Mouse (Mus musculus): ENCODE data around the gene Astn1. TPM values are rescaled to one million over a fixed set of nuclear protein-coding genes. Genes with fewer than 3 reads are reported as not detected.

Astn1 gene
- polyA plus RNA-seq, 1 experiment from 2014 or later, result 4.5 TPM

DNA sequence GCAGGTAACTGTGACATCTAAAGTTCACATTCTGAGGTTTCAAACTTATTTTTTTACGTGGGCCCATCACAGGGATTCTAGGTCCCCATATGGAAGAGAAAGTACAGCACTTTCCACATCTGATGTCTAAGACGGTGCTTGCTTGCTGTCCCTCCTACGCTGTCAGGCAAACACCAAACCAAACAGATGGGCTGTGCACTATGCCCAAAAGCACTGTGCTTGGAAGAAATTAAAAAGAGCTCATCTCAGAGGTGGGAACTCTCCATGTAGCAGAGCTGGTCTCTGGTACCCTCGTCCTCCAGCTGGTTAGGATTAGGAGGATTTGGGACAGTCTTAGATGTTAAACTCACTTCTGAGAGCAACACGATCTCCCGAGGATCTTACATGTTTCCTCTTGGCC lies 150.6 kb downstream of the Astn1 start:
- ATAC-seq (ENCODE audit: insufficient number of reproducible peaks, low FRiP score, low TSS enrichment, low read depth), result no peak
- Histone ChIP-seq H3K27me3 (ENCODE audit: control insufficient read depth, insufficient read depth, low read length) (no peaks in the 10 kb centered on the region), H3K4me1 (ENCODE audit: control insufficient read depth, insufficient read depth, low read length) (no peaks in the 10 kb centered on the region)

DNA sequence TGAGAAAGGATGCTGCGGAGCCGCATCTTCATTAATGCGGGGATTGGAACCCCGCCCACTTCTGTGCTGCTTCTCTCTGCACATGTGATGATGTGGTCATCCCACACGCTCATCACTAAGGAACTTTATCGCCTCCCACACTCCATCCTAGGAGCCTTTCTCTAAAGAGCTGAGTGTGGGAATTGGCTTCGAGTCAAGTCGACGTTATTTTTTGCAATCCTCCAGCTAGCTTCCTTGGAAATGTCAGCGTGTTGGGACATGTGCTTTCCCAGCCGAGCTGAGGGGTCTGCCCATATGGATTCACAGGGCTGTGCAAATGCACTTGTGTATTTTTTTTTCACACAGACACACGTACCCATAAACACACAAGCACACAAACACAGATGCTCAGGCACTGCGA lies 151.5 kb downstream of the Astn1 start:
- H3K27me3 ChIP-seq (ENCODE audit: control insufficient read depth, insufficient read depth, low read length), result no peaks in the 10 kb centered on the region
- 89% methylated on average over 13 of the region's 13 CpGs for WGBS
- no peak overlapping the region for H3K4me2 ChIP-seq (ENCODE audit: low read depth, severe bottlenecking)
- H3K36me3 ChIP-seq (ENCODE audit: control insufficient read depth, insufficient read depth, low read length), result no peaks in the 10 kb centered on the region
- H3K9me3 ChIP-seq (ENCODE audit: control insufficient read depth, low read length), result no peaks in the 10 kb centered on the region
- no peaks in the 10 kb centered on the region for H3K4me1 ChIP-seq (ENCODE audit: control insufficient read depth, insufficient read depth, low read length)
- H3K4me3 ChIP-seq (ENCODE audit: low read depth, low read length), result no peak overlapping the region
- no peak for ATAC-seq (ENCODE audit: insufficient number of reproducible peaks, low FRiP score, low TSS enrichment, low read depth)
- no peak overlapping the region for H3K9ac ChIP-seq (ENCODE audit: low read length)
- DNase-seq (ENCODE audit: low spot score), result no peak
- H3K27ac ChIP-seq (replicated peaks; ENCODE audit: low read depth, low read length), result no peak overlapping the region

More for the DNA sequence above, 150.6 kb downstream of the Astn1 start:
- H3K36me3 ChIP-seq (ENCODE audit: control insufficient read depth, insufficient read depth, low read length), result no peaks in the 10 kb centered on the region
- no peak for DNase-seq (ENCODE audit: low spot score)
- no peak overlapping the region for H3K9ac ChIP-seq (ENCODE audit: low read length)
- no peak overlapping the region for H3K27ac ChIP-seq (replicated peaks; ENCODE audit: low read depth, low read length)
- H3K9me3 ChIP-seq (ENCODE audit: control insufficient read depth, low read length), result no peaks in the 10 kb centered on the region
- 70% methylated on average over 6 of the region's 6 CpGs for WGBS
- H3K4me3 ChIP-seq (ENCODE audit: low read depth, low read length), result no peak overlapping the region
- H3K4me2 ChIP-seq (ENCODE audit: low read depth, severe bottlenecking), result no peak overlapping the region

DNA sequence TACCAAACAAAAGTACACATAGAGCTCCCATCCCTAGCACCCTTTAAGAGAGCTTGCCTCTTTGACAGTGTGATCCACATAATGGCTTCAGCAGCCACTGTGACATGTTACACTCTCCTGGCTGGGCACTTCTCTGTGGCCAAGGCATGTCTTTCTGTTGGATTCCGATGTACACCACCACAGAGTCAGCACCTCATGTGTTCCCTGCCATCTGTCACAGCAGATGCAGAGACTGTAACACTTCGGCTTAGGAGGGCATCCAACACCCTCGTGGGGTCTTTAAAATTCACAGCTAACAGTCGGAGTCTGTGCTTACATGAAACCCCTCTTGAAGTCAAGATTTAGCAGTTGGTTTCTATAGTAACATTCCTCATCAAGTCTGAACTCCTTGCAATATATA lies 154.5 kb downstream of the Astn1 start:
- H3K4me1 ChIP-seq (ENCODE audit: control insufficient read depth, insufficient read depth, low read length), result no peaks in the 10 kb centered on the region
- H3K27ac ChIP-seq (replicated peaks; ENCODE audit: low read depth, low read length), result no peak overlapping the region
- ATAC-seq (ENCODE audit: insufficient number of reproducible peaks, low FRiP score, low TSS enrichment, low read depth) (no peak), DNase-seq (ENCODE audit: low spot score) (no peak)
- H3K9ac ChIP-seq (ENCODE audit: low read length), result no peak overlapping the region
- H3K36me3 ChIP-seq (ENCODE audit: control insufficient read depth, insufficient read depth, low read length), result no peaks in the 10 kb centered on the region
- no peaks in the 10 kb centered on the region for H3K9me3 ChIP-seq (ENCODE audit: control insufficient read depth, low read length)
- no peak overlapping the region for H3K4me3 ChIP-seq (ENCODE audit: low read depth, low read length)
- WGBS, result 78% methylated on average over 4 of the region's 4 CpGs
- no peaks in the 10 kb centered on the region for H3K27me3 ChIP-seq (ENCODE audit: control insufficient read depth, insufficient read depth, low read length)
- no peak overlapping the region for H3K4me2 ChIP-seq (ENCODE audit: low read depth, severe bottlenecking)

DNA sequence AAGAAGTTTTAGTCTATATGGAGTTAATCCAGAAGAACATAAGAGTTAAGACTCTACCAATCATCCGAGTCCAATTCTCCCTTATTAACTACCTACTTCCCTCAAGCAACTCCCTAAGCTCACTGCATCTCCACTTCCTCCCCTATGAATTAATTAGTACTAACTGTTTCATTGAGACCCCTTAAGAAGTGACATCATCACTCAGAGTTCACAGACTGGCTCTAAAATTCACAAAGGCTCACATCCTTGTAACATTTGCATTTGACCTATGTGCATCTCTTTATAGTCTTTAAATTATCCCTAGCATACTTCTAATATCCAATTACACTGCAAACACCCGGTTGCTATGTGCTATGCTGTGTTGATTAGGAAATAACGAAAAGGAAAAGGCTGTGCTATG lies 174.1 kb downstream of the Astn1 start:
- no peaks in the 10 kb centered on the region for H3K9me3 ChIP-seq (ENCODE audit: control insufficient read depth, low read length)
- 41% methylated on average over 3 of the region's 3 CpGs for WGBS
- no peak overlapping the region for H3K27ac ChIP-seq (replicated peaks; ENCODE audit: low read depth, low read length)
- no peak overlapping the region for H3K4me3 ChIP-seq (ENCODE audit: low read depth, low read length)
- no peaks in the 10 kb centered on the region for H3K4me1 ChIP-seq (ENCODE audit: control insufficient read depth, insufficient read depth, low read length)
- ATAC-seq (ENCODE audit: insufficient number of reproducible peaks, low FRiP score, low TSS enrichment, low read depth) (no peak), DNase-seq (ENCODE audit: low spot score) (no peak)
- no peak overlapping the region for H3K4me2 ChIP-seq (ENCODE audit: low read depth, severe bottlenecking)
- H3K9ac ChIP-seq (ENCODE audit: low read length), result no peak overlapping the region
- no peaks in the 10 kb centered on the region for H3K36me3 ChIP-seq (ENCODE audit: control insufficient read depth, insufficient read depth, low read length)
- H3K27me3 ChIP-seq (ENCODE audit: control insufficient read depth, insufficient read depth, low read length), result no peaks in the 10 kb centered on the region

DNA sequence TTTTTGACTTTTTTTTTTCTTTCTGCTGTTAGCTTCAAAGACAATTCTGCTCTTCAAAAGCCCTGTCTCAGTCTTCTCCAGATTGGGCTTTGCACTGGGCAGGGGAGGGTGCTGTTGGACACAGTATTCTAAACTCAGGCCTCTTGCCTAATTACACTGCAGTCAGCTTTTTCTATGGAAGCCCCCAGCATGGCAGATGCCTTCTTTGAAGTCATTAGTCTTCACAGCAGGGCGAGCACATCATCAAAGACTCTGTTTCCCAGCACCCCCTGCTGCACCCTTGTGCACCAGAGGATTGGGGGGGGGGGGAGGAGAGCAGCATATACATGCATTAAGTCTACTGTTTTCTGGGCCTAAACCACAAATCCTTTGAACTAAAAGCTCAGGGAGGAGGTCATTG lies 174.8 kb downstream of the Astn1 start:
- whole genome bisulfite sequencing, result 13% methylated on average over 1 of the region's 1 CpGs
- Histone ChIP-seq H3K27me3 (ENCODE audit: control insufficient read depth, insufficient read depth, low read length) (no peaks in the 10 kb centered on the region), H3K9ac (ENCODE audit: low read length) (no peak overlapping the region), H3K9me3 (ENCODE audit: control insufficient read depth, low read length) (no peaks in the 10 kb centered on the region), H3K4me2 (ENCODE audit: low read depth, severe bottlenecking) (no peak overlapping the region), H3K4me1 (ENCODE audit: control insufficient read depth, insufficient read depth, low read length) (no peaks in the 10 kb centered on the region), H3K4me3 (ENCODE audit: low read depth, low read length) (no peak overlapping the region), H3K27ac (replicated peaks; ENCODE audit: low read depth, low read length) (no peak overlapping the region), H3K36me3 (ENCODE audit: control insufficient read depth, insufficient read depth, low read length) (no peaks in the 10 kb centered on the region)
- no peak for DNase-seq (ENCODE audit: low spot score)
- ATAC-seq (ENCODE audit: insufficient number of reproducible peaks, low FRiP score, low TSS enrichment, low read depth), result no peak

DNA sequence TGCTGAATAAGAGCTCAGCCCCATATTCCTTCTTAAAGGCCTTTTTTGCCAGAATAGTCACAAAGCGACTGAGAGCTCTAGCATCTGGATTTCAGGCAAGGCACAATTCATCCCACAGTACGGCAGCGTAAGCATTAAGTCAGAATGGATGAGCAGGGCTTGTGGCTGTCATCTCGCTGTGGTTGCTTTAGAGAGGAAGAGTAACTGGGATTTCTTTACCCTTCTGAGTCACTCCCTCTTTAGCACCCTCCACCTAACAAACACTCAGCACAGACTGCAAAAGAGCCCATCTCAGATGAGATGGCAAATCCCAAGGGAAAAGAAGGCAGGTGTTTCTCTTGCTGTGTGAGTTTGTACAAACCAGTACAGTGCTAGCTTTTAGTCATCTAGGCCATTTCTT lies 183.0 kb downstream of the Astn1 start:
- no peak overlapping the region for H3K4me3 ChIP-seq (ENCODE audit: low read depth, low read length)
- H3K27me3 ChIP-seq (ENCODE audit: control insufficient read depth, insufficient read depth, low read length), result no peaks in the 10 kb centered on the region
- no peaks in the 10 kb centered on the region for H3K9me3 ChIP-seq (ENCODE audit: control insufficient read depth, low read length)
- H3K4me2 ChIP-seq (ENCODE audit: low read depth, severe bottlenecking), result no peak overlapping the region
- DNase-seq (ENCODE audit: low spot score), result no peak
- H3K27ac ChIP-seq (replicated peaks; ENCODE audit: low read depth, low read length), result no peak overlapping the region
- H3K36me3 ChIP-seq (ENCODE audit: control insufficient read depth, insufficient read depth, low read length), result no peaks in the 10 kb centered on the region
- no peak for ATAC-seq (ENCODE audit: insufficient number of reproducible peaks, low FRiP score, low TSS enrichment, low read depth)
- H3K4me1 ChIP-seq (ENCODE audit: control insufficient read depth, insufficient read depth, low read length), result no peaks in the 10 kb centered on the region
- H3K9ac ChIP-seq (ENCODE audit: low read length), result no peak overlapping the region
- 85% methylated on average over 4 of the region's 4 CpGs for WGBS

DNA sequence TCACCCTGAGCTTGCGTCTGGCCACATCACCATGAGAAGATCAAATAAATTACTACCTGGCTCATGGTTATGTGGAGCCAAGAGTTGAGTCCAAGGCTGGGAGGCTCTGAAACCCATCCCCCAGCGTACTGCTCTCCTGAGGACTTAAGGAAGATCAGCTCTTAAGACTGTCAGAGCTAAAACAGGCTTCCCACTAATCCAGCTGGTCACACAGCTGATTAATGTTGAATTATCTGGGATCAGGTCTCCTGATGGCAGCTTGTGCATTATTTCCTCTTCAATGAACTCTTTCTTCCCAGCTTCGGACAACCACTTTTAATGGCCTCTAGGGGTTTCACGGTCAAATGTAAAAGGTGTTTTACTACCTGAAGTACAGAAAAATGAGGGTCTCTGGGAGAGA lies 184.4 kb downstream of the Astn1 start:
- ATAC-seq (ENCODE audit: insufficient number of reproducible peaks, low FRiP score, low TSS enrichment, low read depth), result no peak
- DNase-seq (ENCODE audit: low spot score), result no peak
- Histone ChIP-seq H3K9me3 (ENCODE audit: control insufficient read depth, low read length) (no peaks in the 10 kb centered on the region), H3K27me3 (ENCODE audit: control insufficient read depth, insufficient read depth, low read length) (no peaks in the 10 kb centered on the region), H3K4me3 (ENCODE audit: low read depth, low read length) (no peak overlapping the region), H3K4me2 (ENCODE audit: low read depth, severe bottlenecking) (no peak overlapping the region), H3K27ac (replicated peaks; ENCODE audit: low read depth, low read length) (no peak overlapping the region), H3K9ac (ENCODE audit: low read length) (no peak overlapping the region), H3K36me3 (ENCODE audit: control insufficient read depth, insufficient read depth, low read length) (no peaks in the 10 kb centered on the region), H3K4me1 (ENCODE audit: control insufficient read depth, insufficient read depth, low read length) (no peaks in the 10 kb centered on the region)
- whole genome bisulfite sequencing, result 51% methylated on average over 4 of the region's 4 CpGs

DNA sequence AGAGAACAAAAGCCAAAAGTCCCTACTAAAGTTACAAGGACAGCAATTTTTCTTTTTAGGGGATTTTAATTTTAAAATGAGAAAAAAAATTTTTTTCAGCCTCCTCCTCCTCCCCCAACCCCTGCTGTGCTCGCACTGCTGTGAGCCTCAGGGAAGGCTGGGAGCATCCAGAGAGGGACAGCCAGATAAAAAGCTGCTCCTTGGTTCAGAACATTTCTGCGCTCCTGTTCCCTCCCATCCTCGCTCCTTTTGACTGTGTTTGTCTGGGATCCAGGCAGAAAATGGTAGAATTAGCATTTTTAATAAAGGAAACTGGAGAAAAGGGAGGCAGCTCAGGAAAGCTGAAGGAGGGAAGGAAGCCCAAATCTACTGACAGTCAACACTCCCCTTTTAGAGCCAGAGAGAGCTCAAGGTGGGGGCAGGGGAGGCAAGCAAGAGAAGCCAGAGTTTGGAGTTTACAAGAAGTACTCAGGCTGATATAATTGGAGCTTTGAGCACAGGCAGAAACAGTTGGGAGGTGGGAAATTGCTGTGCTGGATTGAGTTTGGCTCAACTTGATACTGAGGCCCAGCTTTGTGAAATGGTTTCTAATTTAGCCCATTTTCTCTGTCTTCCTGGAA lies 185.6 kb downstream of the Astn1 start:
- no peaks in the 10 kb centered on the region for H3K36me3 ChIP-seq (ENCODE audit: control insufficient read depth, insufficient read depth, low read length)
- no peaks in the 10 kb centered on the region for H3K9me3 ChIP-seq (ENCODE audit: control insufficient read depth, low read length)
- no peak overlapping the region for H3K9ac ChIP-seq (ENCODE audit: low read length)
- no peak for ATAC-seq (ENCODE audit: insufficient number of reproducible peaks, low FRiP score, low TSS enrichment, low read depth)
- WGBS, result 33% methylated on average over 3 of the region's 3 CpGs
- no peaks in the 10 kb centered on the region for H3K27me3 ChIP-seq (ENCODE audit: control insufficient read depth, insufficient read depth, low read length)
- no peaks in the 10 kb centered on the region for H3K4me1 ChIP-seq (ENCODE audit: control insufficient read depth, insufficient read depth, low read length)
- H3K4me2 ChIP-seq (ENCODE audit: low read depth, severe bottlenecking), result no peak overlapping the region
- no peak for DNase-seq (ENCODE audit: low spot score)
- no peak overlapping the region for H3K27ac ChIP-seq (replicated peaks; ENCODE audit: low read depth, low read length)
- H3K4me3 ChIP-seq (ENCODE audit: low read depth, low read length), result no peak overlapping the region

DNA sequence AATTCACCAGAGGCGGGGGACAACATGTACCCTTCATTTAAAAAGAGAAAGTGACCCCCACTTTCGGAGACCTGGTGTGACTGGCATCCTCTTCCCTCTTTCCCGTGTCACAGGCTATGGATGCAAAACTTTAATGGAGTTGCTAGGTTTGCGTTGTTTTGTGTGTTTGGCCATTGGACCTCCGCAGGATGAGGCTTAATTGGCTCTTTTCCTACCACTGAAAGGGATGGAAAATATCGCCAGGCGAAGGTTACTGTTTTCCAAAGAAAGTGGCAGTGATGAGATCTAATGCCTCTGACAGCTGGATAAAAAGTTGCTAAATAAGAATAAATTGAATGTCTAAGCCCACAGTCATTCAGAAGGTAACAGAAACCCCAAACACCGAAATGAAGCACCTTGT lies 186.2 kb downstream of the Astn1 start:
- no peak overlapping the region for H3K9ac ChIP-seq (ENCODE audit: low read length)

More for the DNA sequence above, 186.2 kb downstream of the Astn1 start:
- no peaks in the 10 kb centered on the region for H3K27me3 ChIP-seq (ENCODE audit: control insufficient read depth, insufficient read depth, low read length)
- H3K4me1 ChIP-seq (ENCODE audit: control insufficient read depth, insufficient read depth, low read length), result no peaks in the 10 kb centered on the region
- no peak overlapping the region for H3K4me2 ChIP-seq (ENCODE audit: low read depth, severe bottlenecking)
- ATAC-seq (ENCODE audit: insufficient number of reproducible peaks, low FRiP score, low TSS enrichment, low read depth) (no peak), DNase-seq (ENCODE audit: low spot score) (no peak)
- WGBS, result 79% methylated on average over 8 of the region's 8 CpGs
- H3K4me3 ChIP-seq (ENCODE audit: low read depth, low read length), result no peak overlapping the region
- no peak overlapping the region for H3K27ac ChIP-seq (replicated peaks; ENCODE audit: low read depth, low read length)
- no peaks in the 10 kb centered on the region for H3K36me3 ChIP-seq (ENCODE audit: control insufficient read depth, insufficient read depth, low read length)
- no peaks in the 10 kb centered on the region for H3K9me3 ChIP-seq (ENCODE audit: control insufficient read depth, low read length)

Measured in limb, embryonic 11.5 days (tissue).